Mouse (Mus musculus) right cerebral cortex, postnatal 36 days (tissue): ENCODE data around the gene Ccdc141.

ENCODE experiments used
- DNase-seq, 2 experiments: peaks; one replicate each; pipeline ENCODE4 v3.0.0; 2022; ENCODE audit warnings: low spot score in 2 of 2, mixed read lengths in 1 of 2

The Ccdc141 gene

GRCm38 (mm10) chr2:76977650-76978049, 192.8 kb downstream of the Ccdc141 start:
- DNase-seq: no peak

- DNase-seq: no peak
These were observed 198.4 kb downstream of the Ccdc141 start for GRCm38 (mm10) chr2:76972051-76972450.

- DNase-seq: no peak
These were observed 199.4 kb downstream of the Ccdc141 start for GRCm38 (mm10) chr2:76971069-76971468.

GRCm38 (mm10) chr2:76970669-76971068, 199.8 kb downstream of the Ccdc141 start:
- no peak for DNase-seq

GRCm38 (mm10) chr2:76970204-76970603, 200.2 kb downstream of the Ccdc141 start:
- no peak for DNase-seq

- no peak for DNase-seq
These were observed 200.8 kb downstream of the Ccdc141 start for GRCm38 (mm10) chr2:76969637-76970036.

- DNase-seq: peak; percentile 57 to 61
These were observed 201.5 kb downstream of the Ccdc141 start for GRCm38 (mm10) chr2:76968919-76969318.

GRCm38 (mm10) chr2:76966582-76966981, 203.9 kb downstream of the Ccdc141 start:
- DNase-seq: no peak

GRCm38 (mm10) chr2:76966013-76966412, 204.4 kb downstream of the Ccdc141 start:
- no peak for DNase-seq

- DNase-seq: no peak
These were observed 204.9 kb downstream of the Ccdc141 start for GRCm38 (mm10) chr2:76965542-76965941.

GRCm38 (mm10) chr2:76962045-76962432, 208.4 kb downstream of the Ccdc141 start:
- DNase-seq: no peak

GRCm38 (mm10) chr2:76961420-76962044, 208.9 kb downstream of the Ccdc141 start:
- no peak for DNase-seq
